Mouse (Mus musculus) E14TG2a.4 (cell line): ENCODE data around the gene Slc15a5.

Source experiments
- CTCF ChIP-seq: conservative IDR thresholded peaks from 2 replicates; pipeline ENCODE4 v1.5.1; 2014; ENCODE audit warnings: low read length
- POU5F1 ChIP-seq: IDR thresholded peaks from 2 replicates; pipeline ENCODE4 v1.6.1; 2014; ENCODE audit warnings: low read length, borderline replicate concordance

DNA sequence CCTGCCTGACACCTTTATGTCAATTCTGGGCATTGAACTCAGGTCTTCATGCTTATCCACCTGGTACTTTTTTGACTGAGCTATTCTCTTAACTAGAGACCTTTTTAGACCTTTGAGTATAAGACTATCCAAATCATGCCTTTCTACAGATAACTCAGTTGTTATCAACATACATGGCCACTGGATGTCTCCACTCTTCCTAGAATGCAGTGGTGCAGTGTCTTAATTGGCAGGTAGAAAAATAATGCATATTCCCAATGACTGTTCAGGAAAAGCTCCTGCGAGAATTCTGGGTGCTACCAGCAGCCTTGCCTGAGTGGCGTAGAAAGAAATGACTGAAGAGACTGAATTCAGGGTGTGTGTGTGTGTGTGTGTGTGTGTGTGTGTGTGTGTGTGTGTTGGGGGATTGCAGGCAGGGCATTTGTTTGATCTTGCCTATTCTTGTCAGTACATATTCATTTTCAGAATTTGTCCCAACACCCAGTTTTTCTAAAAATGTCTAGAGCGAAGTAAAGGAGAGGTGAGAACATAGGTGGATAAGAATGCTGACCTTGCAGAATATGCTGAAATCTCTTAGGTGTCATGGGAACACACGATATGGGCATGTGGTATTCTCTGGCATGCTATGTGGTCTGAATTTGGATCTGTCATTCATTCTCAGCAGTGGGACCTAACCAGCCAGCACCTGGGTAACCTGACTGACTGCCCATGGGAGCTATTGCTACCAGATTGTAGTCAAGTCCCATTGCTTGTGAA is 119.5 kb downstream of the Slc15a5 start:
- TF ChIP-seq CTCF: no peak
- no peak for TF ChIP-seq POU5F1
